Mouse (Mus musculus): ENCODE data around the gene Gm21976. TPM values are rescaled to one million over a fixed set of nuclear protein-coding genes. Genes with fewer than 3 reads are reported as not detected.
A peak's percentile ranks its signal among the peaks of the same experiment; 100 is the strongest.

Gm21976 gene
- total and polyA plus RNA-seq, 2 experiments from 2014 or later, result not detected

GRCm38 (mm10) chr13:98352381-98352975, 72.8 kb downstream of the Gm21976 start:
- H3K4me3 ChIP-seq (ENCODE audit: low read depth, low read length), result no peak overlapping the region
- H3K27me3 ChIP-seq (ENCODE audit: insufficient read depth, low read length), result peaks cover 67% of the 10 kb centered on the region
- DNase-seq, result peak; percentile 66

GRCm38 (mm10) chr13:98353709-98354089, 74.0 kb downstream of the Gm21976 start:
- peak overlapping the region; percentile 55 for H3K4me2 ChIP-seq (ENCODE audit: low read depth)

More at GRCm38 (mm10) chr13:98352381-98352975, 72.8 kb downstream of the Gm21976 start:
- Histone ChIP-seq H3K36me3 (ENCODE audit: insufficient read depth) (no peaks in the 10 kb centered on the region), H3K9me3 (ENCODE audit: low read length) (no peaks in the 10 kb centered on the region), H3K27ac (ENCODE audit: low read depth, low read length) (no peak overlapping the region), H3K4me1 (ENCODE audit: insufficient read depth) (0 out of 2 replicates have a peak, but pooled peaks cover 4% of the 10 kb centered on the region), H3K4me2 (ENCODE audit: low read depth) (no peak overlapping the region), H3K9ac (no peak overlapping the region)
- TF ChIP-seq CTCF (IDR thresholded peaks at IDR 0.05; ENCODE audit: low read depth), result no peak
- WGBS, result 10% methylated on average over 14 of the region's 14 CpGs
- no peak for ATAC-seq

DNA sequence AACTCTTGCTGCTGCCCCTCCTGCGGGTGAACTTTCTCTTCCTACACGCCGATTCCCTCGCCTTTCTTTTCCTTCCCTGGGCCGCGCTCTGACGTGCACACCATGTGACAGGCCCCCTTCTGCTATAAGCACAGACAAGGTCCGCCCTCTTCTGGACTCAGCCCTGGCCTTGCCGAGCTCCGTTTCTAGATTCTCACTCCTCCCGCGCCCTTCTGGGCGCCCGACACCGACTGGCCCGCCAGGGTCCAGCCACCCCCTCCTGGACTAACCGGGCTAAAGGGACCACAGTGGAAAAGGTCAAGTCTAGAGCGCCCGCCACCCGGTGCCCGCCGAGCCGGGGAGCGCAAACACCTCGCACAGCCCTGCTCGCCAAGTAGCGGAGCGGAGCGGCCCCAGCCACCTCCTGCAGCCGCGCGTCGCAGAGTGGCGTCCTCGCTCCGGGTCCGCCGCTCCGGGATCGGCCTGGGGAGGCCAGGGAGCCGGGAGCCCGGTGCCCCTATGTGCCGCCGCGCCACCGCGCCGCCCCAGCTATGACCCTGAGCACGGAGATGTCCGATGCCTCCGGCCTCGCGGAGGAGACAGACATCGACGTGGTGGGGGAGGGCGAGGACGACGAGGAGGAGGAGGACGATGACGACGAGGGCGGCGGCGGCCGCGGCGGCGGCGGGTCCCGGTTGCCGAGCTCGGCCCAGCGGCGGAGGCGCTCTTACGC, 74.6 kb downstream of the Gm21976 start, which contains the start of gene Foxd1:
TSS of gene Foxd1 (plus strand) at position 153 of the 712 bp plus-strand sequence.
- ATAC-seq, result peak; percentile 74
- no peaks in the 10 kb centered on the region for H3K36me3 ChIP-seq (ENCODE audit: insufficient read depth)
- no peak for TF ChIP-seq CTCF (IDR thresholded peaks at IDR 0.05; ENCODE audit: low read depth)
- H3K27me3 ChIP-seq (ENCODE audit: insufficient read depth, low read length), result peaks cover 69% of the 10 kb centered on the region
- no peaks in the 10 kb centered on the region for H3K9me3 ChIP-seq (ENCODE audit: low read length)
- 2% methylated on average over 74 of the region's 76 CpGs for WGBS
- 0 out of 2 replicates have a peak, but pooled peaks cover 4% of the 10 kb centered on the region for H3K4me1 ChIP-seq (ENCODE audit: insufficient read depth)
- peak within 1 kb of the TSS; percentile 34 for H3K4me3 ChIP-seq (ENCODE audit: low read depth, low read length)
- H3K9ac ChIP-seq, result peak within 1 kb of the TSS; percentile 22; the same call in 1 of the 2 replicates
- peak; percentile 26 for DNase-seq
- H3K27ac ChIP-seq (ENCODE audit: low read depth, low read length), result no peak within 1 kb of the TSS; the same call in 1 of the 2 replicates
- H3K4me2 ChIP-seq (ENCODE audit: low read depth), result peak within 1 kb of the TSS; percentile 55

More at GRCm38 (mm10) chr13:98353709-98354089, 74.0 kb downstream of the Gm21976 start:
- no peaks in the 10 kb centered on the region for H3K36me3 ChIP-seq (ENCODE audit: insufficient read depth)
- peaks cover 68% of the 10 kb centered on the region for H3K27me3 ChIP-seq (ENCODE audit: insufficient read depth, low read length)
- 0 out of 2 replicates have a peak, but pooled peaks cover 4% of the 10 kb centered on the region for H3K4me1 ChIP-seq (ENCODE audit: insufficient read depth)
- H3K4me3 ChIP-seq (ENCODE audit: low read depth, low read length), result peak overlapping the region; percentile 34; the same call in 1 of the 2 replicates
- WGBS, result 2% methylated on average over 13 of the region's 13 CpGs
- DNase-seq, result peak; percentile 18
- no peak overlapping the region for H3K27ac ChIP-seq (ENCODE audit: low read depth, low read length)
- no peak for ATAC-seq
- H3K9ac ChIP-seq, result no peak overlapping the region
- no peaks in the 10 kb centered on the region for H3K9me3 ChIP-seq (ENCODE audit: low read length)
- no peak for TF ChIP-seq CTCF (IDR thresholded peaks at IDR 0.05; ENCODE audit: low read depth)

GRCm38 (mm10) chr13:98354871-98355558, 75.3 kb downstream of the Gm21976 start:
- peak; percentile 61 for DNase-seq
- no peak for TF ChIP-seq CTCF (IDR thresholded peaks at IDR 0.05; ENCODE audit: low read depth)
- no peak overlapping the region for H3K27ac ChIP-seq (ENCODE audit: low read depth, low read length)

DNA sequence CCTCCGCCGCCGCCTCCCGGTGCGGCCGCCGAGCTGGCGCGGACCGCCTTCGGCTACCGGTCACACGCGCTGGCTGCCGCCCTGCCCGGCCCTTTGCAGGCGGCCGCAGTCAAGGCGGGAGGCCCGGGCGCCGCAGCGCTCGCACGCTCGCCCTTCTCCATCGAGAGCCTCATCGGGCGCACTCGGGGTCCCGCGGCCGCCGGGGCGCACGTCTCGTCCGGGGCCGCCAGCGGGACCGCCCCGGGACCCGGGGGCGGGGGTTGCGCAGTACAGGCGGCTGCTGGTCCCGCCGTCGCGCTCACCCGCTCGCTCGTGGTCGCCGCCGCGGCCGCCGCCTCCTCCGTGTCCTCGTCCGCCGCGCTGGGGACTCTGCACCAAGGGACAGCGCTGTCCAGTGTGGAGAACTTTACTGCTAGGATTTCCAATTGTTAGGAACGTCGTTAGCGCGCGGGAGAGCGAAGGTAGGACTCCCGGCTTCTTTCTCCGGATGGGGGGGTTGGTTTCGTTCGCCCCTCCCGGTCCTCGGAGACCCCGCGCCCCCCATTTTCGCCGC, 75.9 kb downstream of the Gm21976 start:
- Histone ChIP-seq H3K9ac (0 out of 2 replicates have a peak overlapping the region, but pooled peaks have one; percentile 18), H3K4me2 (ENCODE audit: low read depth) (peak overlapping the region; percentile 55), H3K27ac (ENCODE audit: low read depth, low read length) (no peak overlapping the region), H3K36me3 (ENCODE audit: insufficient read depth) (no peaks in the 10 kb centered on the region), H3K27me3 (ENCODE audit: insufficient read depth, low read length) (peaks cover 69% of the 10 kb centered on the region), H3K9me3 (ENCODE audit: low read length) (no peaks in the 10 kb centered on the region), H3K4me1 (ENCODE audit: insufficient read depth) (0 out of 2 replicates have a peak, but pooled peaks cover 4% of the 10 kb centered on the region), H3K4me3 (ENCODE audit: low read depth, low read length) (peak overlapping the region; percentile 34)
- WGBS, result under 1% methylated on average over 52 of the region's 81 CpGs
- peak; percentile 19 for DNase-seq
- no peak for TF ChIP-seq CTCF (IDR thresholded peaks at IDR 0.05; ENCODE audit: low read depth)
- ATAC-seq, result no peak

More at GRCm38 (mm10) chr13:98354871-98355558, 75.3 kb downstream of the Gm21976 start:
- H3K4me3 ChIP-seq (ENCODE audit: low read depth, low read length), result peak overlapping the region; percentile 34
- H3K4me1 ChIP-seq (ENCODE audit: insufficient read depth), result 0 out of 2 replicates have a peak, but pooled peaks cover 4% of the 10 kb centered on the region
- no peaks in the 10 kb centered on the region for H3K36me3 ChIP-seq (ENCODE audit: insufficient read depth)
- H3K9me3 ChIP-seq (ENCODE audit: low read length), result no peaks in the 10 kb centered on the region
- H3K27me3 ChIP-seq (ENCODE audit: insufficient read depth, low read length), result peaks cover 69% of the 10 kb centered on the region
- H3K4me2 ChIP-seq (ENCODE audit: low read depth), result peak overlapping the region; percentile 55
- under 1% methylated on average over 76 of the region's 102 CpGs for WGBS
- H3K9ac ChIP-seq, result peak overlapping the region; percentile 18; the same call in 1 of the 2 replicates
- ATAC-seq, result peak; percentile 59

DNA sequence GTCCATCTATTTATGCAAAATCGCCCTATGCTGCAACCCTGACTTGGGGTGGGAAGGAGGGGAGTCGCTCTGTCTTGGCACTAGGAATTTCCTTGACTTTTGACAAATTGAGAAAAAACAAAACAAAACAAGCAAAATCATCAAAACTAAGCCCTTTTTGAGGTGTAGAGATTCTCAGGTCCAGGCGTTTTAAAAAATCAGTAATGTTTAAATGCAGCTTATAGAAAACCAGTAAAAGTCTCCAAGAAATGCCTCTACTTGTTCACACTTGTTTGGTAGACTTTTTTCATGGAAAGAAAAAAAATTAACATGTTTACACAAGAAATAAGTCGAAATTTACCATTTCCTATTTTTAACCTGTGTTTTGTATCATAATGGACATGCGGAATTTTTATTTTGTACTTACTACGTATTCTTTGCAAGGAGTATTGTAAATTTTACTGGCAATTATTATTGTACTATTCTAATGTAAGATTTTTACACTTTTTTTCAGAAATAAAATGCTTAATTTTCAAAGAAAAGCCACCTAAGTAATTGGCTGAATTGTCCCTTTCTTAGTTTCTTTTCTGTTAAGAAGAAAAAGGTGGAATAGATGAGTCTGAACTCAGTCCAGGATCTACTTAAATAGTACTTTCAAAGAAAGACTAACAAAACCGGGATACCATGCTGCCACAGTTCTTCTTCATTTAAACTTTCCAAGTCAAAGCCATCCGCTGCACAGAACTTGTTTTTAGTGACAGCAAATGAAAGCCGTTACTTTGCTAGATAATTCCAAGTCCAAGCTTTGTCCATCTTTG, 76.7 kb downstream of the Gm21976 start:
- H3K9ac ChIP-seq, result no peak overlapping the region
- H3K27me3 ChIP-seq (ENCODE audit: insufficient read depth, low read length), result peaks cover 69% of the 10 kb centered on the region
- TF ChIP-seq CTCF (IDR thresholded peaks at IDR 0.05; ENCODE audit: low read depth), result no peak
- ATAC-seq (no peak), DNase-seq (peak; percentile 61)
- H3K36me3 ChIP-seq (ENCODE audit: insufficient read depth), result no peaks in the 10 kb centered on the region
- H3K9me3 ChIP-seq (ENCODE audit: low read length), result no peaks in the 10 kb centered on the region
- 6% methylated on average over 9 of the region's 9 CpGs for WGBS
- H3K27ac ChIP-seq (ENCODE audit: low read depth, low read length), result no peak overlapping the region
- no peak overlapping the region for H3K4me2 ChIP-seq (ENCODE audit: low read depth)
- 0 out of 2 replicates have a peak, but pooled peaks cover 4% of the 10 kb centered on the region for H3K4me1 ChIP-seq (ENCODE audit: insufficient read depth)
- H3K4me3 ChIP-seq (ENCODE audit: low read depth, low read length), result peak overlapping the region; percentile 34; the same call in 1 of the 2 replicates

Other genes with a start within 250 kb of the Gm21976 start
- gene Arhgef28, start 73.4 kb upstream of the Gm21976 start, total RNA-seq (2014; rRNA removed), result 27.0 and 38.7 TPM in 2 replicates
- gene Arhgef28, start 73.4 kb upstream of the Gm21976 start, polyA plus RNA-seq (2015; fragmentation: Nextera tagmentation; extraction: Ambion mirVana), result 23.1 and 33.9 TPM in 2 replicates
- 27.5 and 33.5 TPM in 2 replicates for gene Utp15, start 16.8 kb upstream of the Gm21976 start, total RNA-seq (2014; rRNA removed)
- 16.5 and 22.0 TPM in 2 replicates for gene Utp15, start 16.8 kb upstream of the Gm21976 start, polyA plus RNA-seq (2015; fragmentation: Nextera tagmentation; extraction: Ambion mirVana)
- gene Ankra2, start 16.8 kb upstream of the Gm21976 start, total RNA-seq (2014; rRNA removed), result 95.5 and 110 TPM in 2 replicates
- 81.6 and 85.9 TPM in 2 replicates for gene Ankra2, start 16.8 kb upstream of the Gm21976 start, polyA plus RNA-seq (2015; fragmentation: Nextera tagmentation; extraction: Ambion mirVana)
- 435 and 523 TPM in 2 replicates for gene Btf3, start 37.1 kb downstream of the Gm21976 start, total RNA-seq (2014; rRNA removed)
- gene Btf3, start 37.1 kb downstream of the Gm21976 start, polyA plus RNA-seq (2015; fragmentation: Nextera tagmentation; extraction: Ambion mirVana), result 562 and 667 TPM in 2 replicates
- gene Foxd1, start 74.4 kb downstream of the Gm21976 start, total RNA-seq (2014; rRNA removed), result 2.0 and 2.2 TPM in 2 replicates
- gene Foxd1, start 74.4 kb downstream of the Gm21976 start, polyA plus RNA-seq (2015; fragmentation: Nextera tagmentation; extraction: Ambion mirVana), result 0.62 and 0.86 TPM in 2 replicates
- 0.69 TPM in 1 of 2 replicates, not detected in the other for gene Gm10320, start 212.1 kb downstream of the Gm21976 start, total RNA-seq (2014; rRNA removed)
- 0.74 and 1.6 TPM in 2 replicates for gene Gm10320, start 212.1 kb downstream of the Gm21976 start, polyA plus RNA-seq (2015; fragmentation: Nextera tagmentation; extraction: Ambion mirVana)